Mouse (Mus musculus): ENCODE measurements at regions not wholly inside any gene's neighbourhood (a gene's known extent, or its start where the extent isn't known, plus 50 kb on each side); places are given as distances from the start of the nearest gene placed in this dataset.
A peak's percentile ranks its signal among the peaks of the same experiment; 100 is the strongest.
"Not testable (repeated sequence)": the region's sequence is repeated elsewhere in the genome, so short reads cannot be mapped to it uniquely, and the experiment has no call there.

DNA sequence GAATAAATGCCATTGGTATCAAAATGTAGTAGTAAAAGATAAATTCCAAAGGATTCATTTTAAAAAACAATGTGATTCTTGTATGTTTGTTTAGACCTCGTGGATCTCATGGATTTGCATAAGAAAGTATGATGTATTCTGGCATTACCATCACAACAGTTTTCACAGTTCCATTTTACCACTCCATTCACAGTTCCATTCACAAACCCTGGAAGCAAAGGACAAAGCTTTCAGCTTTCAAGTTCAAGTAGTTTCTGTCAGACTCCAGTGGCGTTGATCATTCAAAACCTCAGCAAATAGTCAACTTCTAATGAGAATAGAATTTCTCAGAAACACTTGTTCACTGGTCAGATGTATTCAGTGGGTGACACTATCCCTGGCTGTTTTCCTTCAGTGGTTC is 1157.9 kb upstream of the Cntn5 start:
- DNase-seq (ENCODE audit: low read depth, low spot score) = no peak

- DNase-seq (ENCODE audit: low read depth, low spot score) = no peak
These were observed 1147.9 kb upstream of the Cntn5 start for GRCm38 (mm10) chr9:12052429-12052828.

DNA sequence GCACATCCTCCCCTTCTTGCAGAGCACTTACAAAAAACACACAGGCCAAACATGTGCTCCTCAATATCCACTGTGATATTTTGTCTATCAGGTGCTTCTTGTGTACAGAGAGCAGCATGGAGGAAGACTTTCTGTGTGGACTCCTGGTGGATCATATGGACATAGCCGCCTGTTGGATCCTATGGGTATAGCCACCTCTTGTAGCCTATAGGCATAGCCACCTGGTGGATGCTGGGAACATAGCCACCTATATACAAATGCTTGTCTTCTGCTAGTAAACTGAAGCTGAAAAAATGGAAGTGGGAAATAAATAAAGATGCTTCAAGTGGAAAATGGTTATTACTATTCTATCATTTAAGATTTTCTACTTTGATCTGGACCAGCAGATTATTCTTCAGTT is 1111.4 kb upstream of the Cntn5 start:
- DNase-seq (ENCODE audit: low read depth, low spot score) = no peak

- DNase-seq (ENCODE audit: low read depth, low spot score) = no peak
These were observed 1094.0 kb upstream of the Cntn5 start for GRCm38 (mm10) chr9:11998580-11998979.

DNA sequence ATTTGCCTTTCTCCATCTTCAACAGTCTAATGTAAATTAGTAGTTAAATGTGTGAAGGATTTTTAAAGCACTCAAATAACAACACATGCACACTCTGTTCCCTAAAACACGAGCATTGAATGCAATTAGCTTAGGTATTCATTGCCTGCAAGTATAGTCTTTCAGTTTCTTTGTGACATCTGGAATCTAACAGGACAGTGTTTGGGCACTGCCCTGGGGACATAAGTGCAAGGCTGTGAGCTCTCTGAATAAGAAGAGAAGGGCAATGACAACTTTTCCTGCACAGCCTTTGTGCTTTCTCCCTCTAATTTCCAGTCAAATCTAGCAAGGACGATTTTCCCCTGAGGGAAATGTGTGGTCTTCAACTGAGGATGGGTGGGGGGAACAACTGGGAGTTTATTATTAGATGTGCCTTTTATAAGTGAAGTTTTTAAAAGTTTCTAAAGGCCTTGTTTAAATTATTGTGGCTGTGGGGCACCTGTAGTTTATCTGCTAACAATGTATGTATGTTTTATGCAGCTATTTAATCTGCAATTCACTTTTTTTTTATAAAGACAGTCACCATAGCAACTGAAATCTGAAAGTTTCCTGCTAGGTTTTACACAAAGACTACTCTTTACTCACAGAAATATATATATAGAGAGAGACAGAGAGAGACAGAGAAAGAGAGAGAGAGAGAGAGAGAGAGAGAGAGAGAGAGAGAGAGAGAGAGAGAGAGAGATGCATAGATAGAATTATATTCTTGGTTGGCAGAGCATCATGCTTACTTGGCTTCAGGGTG is 1077.7 kb upstream of the Cntn5 start:
- peak; percentile 16 for DNase-seq (ENCODE audit: low read depth, low spot score)

DNA sequence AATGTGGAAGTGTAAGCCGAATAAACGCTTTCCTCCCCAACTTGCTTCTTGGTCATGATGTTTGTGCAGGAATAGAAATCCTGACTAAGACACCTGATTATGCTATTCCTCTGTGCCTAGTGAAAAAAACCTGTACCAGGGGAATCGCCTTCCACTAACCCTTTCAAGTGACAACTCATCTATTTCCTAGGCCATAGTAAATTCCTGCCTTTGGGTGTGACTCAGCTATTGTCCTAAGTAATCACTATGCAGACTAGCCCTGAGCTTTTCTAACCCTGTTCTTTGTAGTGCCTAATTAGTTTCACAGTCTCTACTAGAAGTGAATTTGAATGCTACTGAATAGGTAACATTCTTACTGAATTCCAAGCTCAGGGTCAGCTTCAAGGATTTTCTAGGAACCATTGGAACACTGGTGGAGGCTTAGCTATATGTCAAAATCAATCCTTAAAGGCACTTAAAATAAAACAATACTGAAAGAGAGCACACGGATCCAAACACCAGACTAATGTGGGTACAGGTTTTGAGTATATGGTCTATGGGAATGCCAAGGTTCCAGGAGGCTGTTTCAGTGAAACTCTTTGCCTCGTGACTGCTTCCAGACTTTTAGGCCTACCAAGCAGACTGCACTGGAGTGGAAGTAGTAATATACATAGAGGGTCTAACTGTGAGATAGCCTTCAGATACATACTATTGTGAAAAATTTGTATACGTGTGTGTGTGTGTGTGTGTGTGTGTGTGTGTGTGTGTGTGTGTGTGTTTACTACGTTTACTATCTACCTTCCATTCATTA is 1036.3 kb upstream of the Cntn5 start:
- not testable (repeated sequence) for DNase-seq (ENCODE audit: low read depth, low spot score)

- DNase-seq (ENCODE audit: low read depth, low spot score) = no peak
These were observed 1035.4 kb upstream of the Cntn5 start for GRCm38 (mm10) chr9:11939851-11940560.

DNA sequence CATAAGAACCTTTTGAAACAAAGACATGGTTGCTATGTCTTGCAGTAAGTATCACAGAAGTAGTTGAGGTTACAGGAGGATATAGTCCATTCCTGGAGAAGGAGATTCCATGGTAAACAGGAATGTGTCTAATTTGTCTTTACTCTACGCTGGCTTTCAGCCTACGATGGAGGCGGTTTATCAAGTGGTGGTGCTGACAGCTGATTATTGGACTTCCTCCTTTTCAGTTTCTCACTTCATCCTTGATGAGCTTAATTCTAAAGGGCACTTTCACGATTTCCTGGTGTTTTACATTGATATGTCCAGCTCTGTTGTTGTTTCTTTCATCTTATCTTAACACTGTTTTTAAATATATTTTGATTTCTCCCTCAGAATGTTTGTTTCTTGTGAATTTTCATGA is 1020.9 kb upstream of the Cntn5 start:
- no peak for DNase-seq (ENCODE audit: low read depth, low spot score)

GRCm38 (mm10) chr9:11923591-11924355 is 1019.2 kb upstream of the Cntn5 start:
- not testable (repeated sequence) for DNase-seq (ENCODE audit: low read depth, low spot score)

DNA sequence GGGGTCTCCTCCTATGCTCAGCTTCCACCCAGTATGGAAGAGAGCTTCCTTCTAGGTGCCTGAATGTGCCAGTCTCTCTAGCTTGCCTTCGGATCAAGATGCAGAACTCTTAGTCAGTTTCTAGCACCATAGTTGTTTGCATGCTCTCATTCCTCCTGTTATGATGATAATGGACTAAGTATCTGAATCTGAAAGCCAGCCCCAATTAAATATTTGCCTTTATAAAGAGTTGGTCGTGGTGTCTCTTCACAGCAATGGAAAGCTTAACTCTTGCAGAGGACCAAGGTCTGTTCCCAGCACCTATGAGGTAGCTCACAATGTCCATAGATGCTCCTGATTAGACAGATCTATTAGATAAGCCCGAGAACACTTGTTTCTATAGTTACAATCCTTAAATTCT is 1015.7 kb upstream of the Cntn5 start:
- DNase-seq (ENCODE audit: low read depth, low spot score) = no peak

DNA sequence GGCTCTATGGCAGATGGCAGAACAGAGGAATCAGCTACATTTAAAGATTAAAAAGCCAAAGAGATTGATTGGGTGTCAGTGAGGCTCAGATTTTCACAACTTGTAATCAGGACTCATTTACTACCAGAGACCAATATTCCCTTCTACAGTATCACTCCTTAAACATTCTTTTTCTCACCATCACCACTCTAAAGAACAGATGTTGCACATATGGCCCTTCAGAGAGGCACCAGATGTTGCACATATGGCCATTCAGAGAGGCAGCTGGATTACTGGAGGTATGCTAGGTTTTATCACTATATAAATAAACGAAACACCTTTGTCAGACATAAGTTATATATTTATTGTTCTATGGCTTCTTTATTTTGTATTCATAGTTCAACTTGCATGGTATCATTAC is 993.7 kb upstream of the Cntn5 start:
- peak; percentile 83 for DNase-seq (ENCODE audit: low read depth, low spot score)

DNA sequence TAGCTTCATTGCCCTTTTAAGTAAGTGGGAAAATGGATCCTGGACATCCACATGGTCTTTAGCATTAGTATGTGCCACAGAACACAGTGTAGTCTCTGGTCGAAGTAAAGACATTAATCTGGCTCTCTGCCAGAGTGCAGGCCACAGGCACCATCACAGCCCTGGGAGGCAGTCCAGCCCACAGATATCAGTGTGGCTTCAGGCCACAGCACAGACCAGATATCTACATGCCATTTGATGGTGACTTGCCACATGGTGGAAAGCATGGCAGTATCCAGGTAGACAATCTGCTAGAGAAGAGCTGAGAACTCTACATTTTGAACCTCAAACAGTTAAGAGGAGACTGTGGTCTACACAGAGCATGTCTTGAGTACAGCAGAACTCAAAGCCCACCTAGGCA is 981.2 kb upstream of the Cntn5 start:
- no peak for DNase-seq (ENCODE audit: low read depth, low spot score)

GRCm38 (mm10) chr9:11872059-11872458 is 967.5 kb upstream of the Cntn5 start:
- DNase-seq (ENCODE audit: low read depth, low spot score) = no peak

DNA sequence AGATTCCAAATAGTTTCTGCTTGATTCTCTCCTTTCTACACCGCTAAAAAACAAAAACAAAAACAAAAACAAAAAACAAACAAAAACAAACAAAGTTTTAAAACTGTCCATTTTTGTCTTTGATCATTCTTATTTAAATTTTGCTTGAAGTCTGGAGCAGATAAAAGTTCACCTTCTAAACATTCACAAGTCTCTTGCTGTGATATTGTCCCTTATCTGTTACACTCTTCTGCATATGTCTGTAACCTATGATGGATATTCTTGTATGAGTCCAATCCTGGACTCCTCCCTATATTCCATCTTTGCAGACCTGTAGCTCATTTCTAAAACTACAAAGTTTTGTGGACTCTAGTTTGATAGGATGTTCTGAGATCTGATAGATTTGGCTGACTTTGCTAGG is 966.9 kb upstream of the Cntn5 start:
- no peak for DNase-seq (ENCODE audit: low read depth, low spot score)

GRCm38 (mm10) chr9:11848692-11849091 is 944.1 kb upstream of the Cntn5 start:
- DNase-seq (ENCODE audit: low read depth, low spot score) = not testable (repeated sequence)

All from forelimb bud, embryonic 11.5 days (tissue).